Mouse (Mus musculus): ENCODE results near the gene Mthfsd. TPM values are rescaled to one million over a fixed set of nuclear protein-coding genes. Genes with fewer than 3 reads are reported as not detected.

Mthfsd gene
- polyA plus RNA-seq, 1 experiment from 2014 or later: 49.8 TPM

GRCm38 (mm10) chr8:121093496-121093895 lies 14.7 kb downstream of the Mthfsd start:
- no peaks in the 10 kb centered on the region for H3K4me1 ChIP-seq
- peaks cover 15% of the 10 kb centered on the region for H3K36me3 ChIP-seq
- H3K9ac ChIP-seq (replicated peaks): no peak overlapping the region
- no peak overlapping the region for H3K4me2 ChIP-seq (replicated peaks)
- peaks cover 53% of the 10 kb centered on the region for H3K27me3 ChIP-seq
- ATAC-seq (replicated peaks): no peak
- no peak overlapping the region for H3K4me3 ChIP-seq
- H3K27ac ChIP-seq (replicated peaks): no peak overlapping the region
- H3K9me3 ChIP-seq: no peaks in the 10 kb centered on the region
- 68% methylated on average over 6 of the region's 6 CpGs for WGBS

- no peak overlapping the region for H3K27ac ChIP-seq (replicated peaks)
- 3% methylated on average over 16 of the region's 16 CpGs for WGBS
- no peaks in the 10 kb centered on the region for H3K9me3 ChIP-seq
- ATAC-seq (replicated peaks): peak; percentile 54
- H3K4me2 ChIP-seq (replicated peaks): no peak overlapping the region
- peaks cover 61% of the 10 kb centered on the region for H3K27me3 ChIP-seq
- no peak overlapping the region for H3K9ac ChIP-seq (replicated peaks)
- H3K36me3 ChIP-seq: peaks cover 7% of the 10 kb centered on the region; the same call in 1 of the 2 replicates
- no peaks in the 10 kb centered on the region for H3K4me1 ChIP-seq
- H3K4me3 ChIP-seq: no peak overlapping the region
These were observed 15.6 kb downstream of the Mthfsd start for GRCm38 (mm10) chr8:121092627-121093026.

- Histone ChIP-seq H3K36me3 (peaks cover 2% of the 10 kb centered on the region; the same call in 1 of the 2 replicates), H3K9me3 (no peaks in the 10 kb centered on the region), H3K27ac (replicated peaks) (no peak overlapping the region), H3K27me3 (peaks cover 66% of the 10 kb centered on the region), H3K4me3 (no peak overlapping the region), H3K4me1 (no peaks in the 10 kb centered on the region), H3K9ac (replicated peaks) (no peak overlapping the region), H3K4me2 (replicated peaks) (no peak overlapping the region)
- ATAC-seq (replicated peaks): peak; percentile 44; the same call in 1 of the 2 replicates
- WGBS: 30% methylated on average over 6 of the region's 6 CpGs
These were observed 16.1 kb downstream of the Mthfsd start for GRCm38 (mm10) chr8:121092141-121092540.

- Histone ChIP-seq H3K27me3 (peaks cover 80% of the 10 kb centered on the region), H3K27ac (replicated peaks) (no peak overlapping the region), H3K9ac (replicated peaks) (no peak overlapping the region), H3K36me3 (no peaks in the 10 kb centered on the region), H3K9me3 (no peaks in the 10 kb centered on the region), H3K4me2 (replicated peaks) (no peak overlapping the region), H3K4me3 (no peak overlapping the region), H3K4me1 (no peaks in the 10 kb centered on the region)
- no peak for ATAC-seq (replicated peaks)
- WGBS: 0% methylated on average over 1 of the region's 1 CpGs
These were observed 17.5 kb downstream of the Mthfsd start for GRCm38 (mm10) chr8:121090716-121091115.

GRCm38 (mm10) chr8:121089631-121090380 lies 18.4 kb downstream of the Mthfsd start:
- ATAC-seq (replicated peaks): no peak
- no peak overlapping the region for H3K4me2 ChIP-seq (replicated peaks)
- no peaks in the 10 kb centered on the region for H3K9me3 ChIP-seq
- no peak overlapping the region for H3K27ac ChIP-seq (replicated peaks)
- no peak overlapping the region for H3K9ac ChIP-seq (replicated peaks)
- H3K4me1 ChIP-seq: peaks cover 5% of the 10 kb centered on the region
- H3K27me3 ChIP-seq: peaks cover 90% of the 10 kb centered on the region
- WGBS: 1% methylated on average over 32 of the region's 32 CpGs
- no peaks in the 10 kb centered on the region for H3K36me3 ChIP-seq
- H3K4me3 ChIP-seq: no peak overlapping the region

GRCm38 (mm10) chr8:121088871-121089630 lies 19.1 kb downstream of the Mthfsd start:
- no peak overlapping the region for H3K27ac ChIP-seq (replicated peaks)
- 2% methylated on average over 40 of the region's 40 CpGs for WGBS
- no peak for ATAC-seq (replicated peaks)
- H3K27me3 ChIP-seq: peaks cover 97% of the 10 kb centered on the region
- H3K9ac ChIP-seq (replicated peaks): no peak overlapping the region
- H3K4me2 ChIP-seq (replicated peaks): no peak overlapping the region
- no peak overlapping the region for H3K4me3 ChIP-seq
- no peaks in the 10 kb centered on the region for H3K9me3 ChIP-seq
- H3K36me3 ChIP-seq: no peaks in the 10 kb centered on the region
- H3K4me1 ChIP-seq: peaks cover 13% of the 10 kb centered on the region

GRCm38 (mm10) chr8:121088281-121088680 lies 19.9 kb downstream of the Mthfsd start:
- peaks cover 98% of the 10 kb centered on the region for H3K27me3 ChIP-seq
- H3K4me2 ChIP-seq (replicated peaks): no peak overlapping the region
- no peak overlapping the region for H3K27ac ChIP-seq (replicated peaks)
- WGBS: 1% methylated on average over 8 of the region's 8 CpGs
- no peak overlapping the region for H3K9ac ChIP-seq (replicated peaks)
- no peaks in the 10 kb centered on the region for H3K36me3 ChIP-seq
- no peak overlapping the region for H3K4me3 ChIP-seq
- H3K9me3 ChIP-seq: no peaks in the 10 kb centered on the region
- ATAC-seq (replicated peaks): no peak
- peaks cover 20% of the 10 kb centered on the region for H3K4me1 ChIP-seq

DNA sequence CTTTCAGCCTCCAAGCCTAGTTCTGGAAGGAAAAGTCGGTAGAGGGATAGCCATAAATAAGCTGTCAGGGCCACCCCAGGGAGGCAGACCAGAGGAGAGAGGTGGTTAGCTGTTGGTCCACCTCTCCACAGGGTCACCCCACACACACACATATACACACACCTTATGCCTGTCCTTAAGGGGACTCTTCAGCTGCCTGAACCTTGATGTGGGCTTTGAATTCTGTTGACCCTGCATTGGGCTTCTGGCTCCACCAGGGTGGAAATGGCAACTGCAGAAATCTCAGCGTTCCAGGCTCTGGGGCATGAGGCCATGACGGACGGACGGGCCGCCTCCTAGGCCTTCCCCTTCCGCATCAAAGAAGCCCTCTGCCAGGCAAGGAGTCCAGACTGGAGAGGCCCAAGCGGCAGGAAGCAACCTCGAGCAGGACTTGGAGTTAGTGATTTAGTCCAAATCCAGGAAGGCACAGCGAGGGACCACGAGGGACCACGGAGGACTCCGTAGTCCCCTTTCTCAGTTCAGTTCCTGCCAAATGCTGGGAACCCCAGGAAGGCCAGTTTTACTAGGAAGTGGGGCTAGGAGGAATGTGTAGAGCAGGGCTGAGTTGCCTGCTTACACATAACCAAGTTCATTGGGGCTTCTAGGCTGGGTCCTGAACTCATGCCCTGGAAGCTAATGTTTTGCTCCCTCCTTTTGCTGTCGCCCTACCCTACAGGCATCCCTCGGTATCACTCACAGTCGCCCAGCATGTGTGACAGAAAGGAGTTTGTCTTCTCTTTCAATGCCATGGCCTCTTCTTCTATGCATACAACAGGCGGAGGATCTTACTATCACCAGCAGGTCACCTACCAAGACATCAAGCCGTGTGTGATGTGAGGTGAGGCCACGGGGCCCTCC lies 21.9 kb downstream of the Mthfsd start:
- no peak overlapping the region for H3K9ac ChIP-seq (replicated peaks)
- no peak overlapping the region for H3K4me2 ChIP-seq (replicated peaks)
- 7% methylated on average over 19 of the region's 19 CpGs for WGBS
- H3K9me3 ChIP-seq: no peaks in the 10 kb centered on the region
- ATAC-seq (replicated peaks): no peak
- H3K4me1 ChIP-seq: peaks cover 29% of the 10 kb centered on the region
- H3K27me3 ChIP-seq: peaks cover 98% of the 10 kb centered on the region
- H3K4me3 ChIP-seq: no peak overlapping the region
- H3K36me3 ChIP-seq: no peaks in the 10 kb centered on the region
- H3K27ac ChIP-seq (replicated peaks): no peak overlapping the region

DNA sequence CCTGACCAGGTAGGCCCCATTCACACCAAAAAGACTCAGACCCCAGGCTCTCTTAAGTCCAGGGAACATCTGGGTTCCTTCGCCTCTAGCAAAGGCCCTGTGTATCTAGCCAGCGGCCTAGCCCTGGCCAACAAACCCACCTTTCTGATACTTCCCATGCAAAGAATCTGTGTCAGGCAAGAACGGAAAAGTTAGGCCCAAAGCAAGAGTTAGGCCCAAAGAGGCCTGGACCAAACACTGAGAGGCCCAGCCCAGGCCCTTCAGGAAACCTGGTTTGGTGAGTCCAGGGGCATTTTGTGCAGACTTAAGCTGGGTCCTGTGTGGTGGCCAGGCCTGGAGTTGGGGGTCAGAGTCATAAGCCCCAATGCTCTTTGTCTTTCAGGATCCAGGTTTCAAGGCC lies 22.6 kb downstream of the Mthfsd start:
- no peaks in the 10 kb centered on the region for H3K36me3 ChIP-seq
- ATAC-seq (replicated peaks): no peak
- H3K9ac ChIP-seq (replicated peaks): no peak overlapping the region
- peaks cover 29% of the 10 kb centered on the region for H3K4me1 ChIP-seq
- no peak overlapping the region for H3K4me3 ChIP-seq
- no peak overlapping the region for H3K4me2 ChIP-seq (replicated peaks)
- peaks cover 98% of the 10 kb centered on the region for H3K27me3 ChIP-seq
- H3K27ac ChIP-seq (replicated peaks): no peak overlapping the region
- WGBS: 20% methylated on average over 3 of the region's 3 CpGs
- no peaks in the 10 kb centered on the region for H3K9me3 ChIP-seq

- peak overlapping the region; percentile 65 for H3K4me2 ChIP-seq (replicated peaks)
- peaks cover 98% of the 10 kb centered on the region for H3K27me3 ChIP-seq
- H3K4me3 ChIP-seq: peak overlapping the region; percentile 41; the same call in 1 of the 2 replicates
- no peak overlapping the region for H3K27ac ChIP-seq (replicated peaks)
- no peaks in the 10 kb centered on the region for H3K9me3 ChIP-seq
- H3K36me3 ChIP-seq: no peaks in the 10 kb centered on the region
- ATAC-seq (replicated peaks): no peak
- H3K4me1 ChIP-seq: peaks cover 29% of the 10 kb centered on the region
- H3K9ac ChIP-seq (replicated peaks): no peak overlapping the region
- WGBS: 1% methylated on average over 30 of the region's 30 CpGs
These were observed 23.2 kb downstream of the Mthfsd start for GRCm38 (mm10) chr8:121085011-121085410.

DNA sequence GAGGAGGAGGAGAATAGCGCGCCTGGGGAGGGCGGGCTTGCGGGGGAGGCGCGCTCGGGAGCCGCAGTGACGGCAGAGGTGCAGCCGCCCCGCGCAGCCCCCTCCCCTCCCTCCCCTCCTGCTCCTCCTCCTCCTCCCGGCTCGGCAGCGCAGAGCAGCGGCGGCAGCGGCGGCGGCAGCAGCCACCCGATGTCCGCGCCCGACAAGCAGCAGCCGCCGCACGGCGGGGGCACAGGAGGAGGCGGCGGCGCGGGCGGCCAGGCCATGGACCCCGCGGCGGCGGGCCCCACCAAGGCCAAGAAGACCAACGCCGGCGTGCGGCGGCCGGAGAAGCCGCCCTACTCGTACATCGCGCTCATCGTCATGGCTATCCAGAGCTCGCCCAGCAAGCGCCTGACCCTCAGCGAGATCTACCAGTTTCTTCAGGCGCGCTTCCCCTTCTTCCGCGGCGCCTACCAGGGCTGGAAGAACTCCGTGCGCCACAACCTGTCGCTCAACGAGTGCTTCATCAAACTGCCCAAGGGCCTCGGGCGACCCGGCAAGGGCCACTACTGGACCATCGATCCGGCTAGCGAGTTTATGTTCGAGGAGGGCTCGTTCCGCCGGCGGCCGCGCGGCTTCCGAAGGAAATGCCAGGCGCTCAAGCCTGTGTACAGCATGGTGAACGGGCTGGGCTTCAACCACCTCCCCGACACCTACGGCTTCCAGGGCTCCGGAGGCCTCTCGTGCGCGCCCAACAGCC lies 23.8 kb downstream of the Mthfsd start, which contains the start of gene Foxf1:
TSS of gene Foxf1 (plus strand) at position 177 of the 742 bp plus-strand sequence.
- H3K27me3 ChIP-seq: peaks cover 98% of the 10 kb centered on the region
- no peaks in the 10 kb centered on the region for H3K9me3 ChIP-seq
- peak within 1 kb of the TSS; percentile 41 for H3K4me3 ChIP-seq
- H3K36me3 ChIP-seq: no peaks in the 10 kb centered on the region
- H3K4me1 ChIP-seq: peaks cover 29% of the 10 kb centered on the region
- no peak for ATAC-seq (replicated peaks)
- WGBS: under 1% methylated on average over 67 of the region's 83 CpGs
- H3K27ac ChIP-seq (replicated peaks): no peak within 1 kb of the TSS
- H3K4me2 ChIP-seq (replicated peaks): peak within 1 kb of the TSS; percentile 65
- peak within 1 kb of the TSS; percentile 22; the same call in 1 of the 2 replicates for H3K9ac ChIP-seq (replicated peaks)

Data from forebrain, embryonic 15.5 days (tissue).